Mouse (Mus musculus): Measurements from ENCODE around the gene Tmc8. TPM values are rescaled to one million over a fixed set of nuclear protein-coding genes. Genes with fewer than 3 reads are reported as not detected.
"Not testable (repeated sequence)": the region's sequence is repeated elsewhere in the genome, so short reads cannot be mapped to it uniquely, and the experiment has no call there.

The Tmc8 gene
- total RNA-seq, 2 experiments from 2014 or later = 0.35 to 0.89 TPM

GRCm38 (mm10) chr11:117822728-117823241, 40.9 kb downstream of the Tmc8 start:
- no peak for DNase-seq (ENCODE audit: extremely low spot score in 1 of 2, low spot score in 1 of 2)

GRCm38 (mm10) chr11:117823411-117823810, 41.5 kb downstream of the Tmc8 start:
- DNase-seq (ENCODE audit: extremely low spot score in 1 of 2, low spot score in 1 of 2) = no peak

- DNase-seq (ENCODE audit: extremely low spot score in 1 of 2, low spot score in 1 of 2) = peak; percentile 67 to 84
Measured at GRCm38 (mm10) chr11:117824060-117824969, 42.4 kb downstream of the Tmc8 start.

DNA sequence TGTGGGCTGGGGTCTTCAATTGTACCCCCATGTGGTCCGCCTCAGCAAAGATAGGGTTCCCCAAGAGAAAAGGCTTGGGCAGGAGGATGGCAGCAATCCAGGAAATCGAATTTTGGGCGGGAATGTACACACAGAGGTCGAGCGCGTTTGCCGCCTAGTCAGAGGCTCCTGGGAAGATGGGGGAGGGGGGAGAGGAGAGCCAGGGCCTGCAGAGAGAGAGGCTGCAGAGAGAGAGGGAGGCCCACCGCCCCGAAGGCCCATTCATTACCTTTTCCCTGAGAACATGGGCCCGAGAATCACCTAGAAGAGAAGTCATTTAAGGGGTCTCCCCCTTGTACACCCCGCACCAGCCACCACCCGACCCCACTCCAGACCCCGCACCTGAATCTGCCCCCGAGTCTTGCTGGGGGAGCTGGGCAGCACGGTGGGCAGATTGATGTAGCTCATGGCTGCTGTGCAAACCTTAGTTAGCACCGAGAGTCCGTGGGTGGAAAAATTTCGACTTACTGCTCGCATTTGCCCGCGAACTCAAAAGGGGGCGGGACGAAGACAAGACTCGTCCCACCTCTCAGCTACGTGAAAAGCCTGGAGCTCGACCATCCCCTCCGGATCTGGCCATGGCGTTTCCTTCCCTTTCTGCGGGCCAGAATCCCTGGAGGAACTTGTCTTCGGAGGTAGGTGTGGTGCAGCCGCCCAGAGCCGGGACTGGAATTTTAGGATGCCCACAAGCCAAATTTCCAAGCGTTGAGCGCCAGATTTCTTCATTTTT, 43.6 kb downstream of the Tmc8 start, which contains the start of the genes Afmid and Tk1:
Gene Afmid, plus strand, starts transcription at position 592 of the 769 bp plus-strand sequence.
Gene Tk1, minus strand, starts transcription at position 760 of the 769 bp plus-strand sequence.
- no peak for DNase-seq (ENCODE audit: extremely low spot score in 1 of 2, low spot score in 1 of 2)

- DNase-seq (ENCODE audit: extremely low spot score in 1 of 2, low spot score in 1 of 2) = no peak
Measured at GRCm38 (mm10) chr11:117826164-117826563, 44.3 kb downstream of the Tmc8 start.

DNA sequence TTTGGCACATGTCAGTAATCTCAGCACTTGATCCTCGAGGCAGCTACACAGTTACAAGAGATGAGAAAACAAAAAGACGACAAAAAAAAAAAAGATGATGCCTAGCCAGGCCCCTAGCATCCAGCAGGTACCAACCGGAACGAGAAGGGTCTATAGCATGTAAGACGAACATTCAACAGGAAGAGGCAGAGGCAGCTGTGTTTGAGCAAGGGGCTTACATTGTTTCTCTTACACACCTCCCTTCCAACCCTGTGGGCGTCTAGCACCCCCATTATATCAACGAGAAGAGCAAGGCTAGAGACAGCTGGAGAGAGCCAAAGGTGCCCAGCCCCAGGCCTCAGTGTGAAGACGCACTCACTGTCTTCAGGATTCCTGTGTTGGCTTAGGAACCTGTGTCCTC, 45.0 kb downstream of the Tmc8 start:
- no peak for DNase-seq (ENCODE audit: extremely low spot score in 1 of 2, low spot score in 1 of 2)

DNA sequence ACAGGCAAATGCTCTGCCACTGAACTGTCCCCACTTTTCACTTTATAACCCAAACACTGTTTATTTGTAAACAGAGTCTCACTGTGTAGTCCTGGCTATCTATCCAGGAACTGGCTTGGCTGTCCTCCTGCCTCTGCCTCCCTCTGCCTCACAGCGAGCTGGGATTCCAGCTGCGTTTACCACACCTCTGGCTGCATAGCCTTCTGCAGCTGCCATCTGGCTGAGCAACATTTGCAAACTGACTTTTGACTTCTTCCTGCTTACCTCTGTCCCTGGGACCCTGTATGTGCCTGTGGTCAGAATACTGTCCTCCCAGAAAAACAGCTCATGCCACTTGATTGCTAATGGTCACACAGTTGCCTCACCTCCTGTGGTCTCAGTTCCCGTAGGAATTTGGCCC, 45.5 kb downstream of the Tmc8 start:
- no peak for DNase-seq (ENCODE audit: extremely low spot score in 1 of 2, low spot score in 1 of 2)

GRCm38 (mm10) chr11:117828149-117828887, 46.4 kb downstream of the Tmc8 start:
- no peak for DNase-seq (ENCODE audit: extremely low spot score in 1 of 2, low spot score in 1 of 2)

DNA sequence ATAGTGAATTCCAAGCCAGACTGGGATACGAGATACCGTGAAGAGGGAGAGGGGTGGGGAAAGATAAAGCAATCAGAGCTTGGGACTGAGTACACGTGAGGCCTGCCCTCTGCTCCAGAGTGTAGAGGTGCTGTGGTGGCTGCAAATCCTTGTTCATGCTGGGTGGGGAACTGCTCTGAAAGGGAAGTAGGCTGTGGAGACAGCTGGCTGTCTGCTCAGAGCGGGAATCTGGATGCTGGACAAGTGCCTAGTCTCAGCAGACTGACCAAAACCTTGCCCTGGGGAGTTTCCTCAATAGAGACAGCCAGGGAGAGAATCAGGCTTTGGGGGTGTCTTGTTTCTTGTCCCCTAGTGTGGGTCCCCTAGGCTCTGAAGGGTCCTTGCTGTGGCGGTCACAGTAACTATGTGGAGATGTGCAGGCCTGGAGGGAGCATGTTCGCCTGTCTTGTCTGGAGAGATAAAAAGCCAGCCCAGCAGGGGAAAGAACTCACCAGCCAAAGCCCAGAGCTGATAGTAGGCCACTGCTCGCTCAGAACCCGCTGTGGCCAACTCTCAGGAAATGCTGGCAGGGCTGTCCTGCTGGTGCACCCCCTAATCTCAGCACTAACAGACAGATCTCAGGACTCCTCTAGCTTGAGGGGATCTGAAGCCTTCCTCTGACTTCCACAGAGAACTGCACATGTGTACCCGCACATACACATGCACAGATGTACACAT, 47.2 kb downstream of the Tmc8 start:
- no peak for DNase-seq (ENCODE audit: extremely low spot score in 1 of 2, low spot score in 1 of 2)

DNA sequence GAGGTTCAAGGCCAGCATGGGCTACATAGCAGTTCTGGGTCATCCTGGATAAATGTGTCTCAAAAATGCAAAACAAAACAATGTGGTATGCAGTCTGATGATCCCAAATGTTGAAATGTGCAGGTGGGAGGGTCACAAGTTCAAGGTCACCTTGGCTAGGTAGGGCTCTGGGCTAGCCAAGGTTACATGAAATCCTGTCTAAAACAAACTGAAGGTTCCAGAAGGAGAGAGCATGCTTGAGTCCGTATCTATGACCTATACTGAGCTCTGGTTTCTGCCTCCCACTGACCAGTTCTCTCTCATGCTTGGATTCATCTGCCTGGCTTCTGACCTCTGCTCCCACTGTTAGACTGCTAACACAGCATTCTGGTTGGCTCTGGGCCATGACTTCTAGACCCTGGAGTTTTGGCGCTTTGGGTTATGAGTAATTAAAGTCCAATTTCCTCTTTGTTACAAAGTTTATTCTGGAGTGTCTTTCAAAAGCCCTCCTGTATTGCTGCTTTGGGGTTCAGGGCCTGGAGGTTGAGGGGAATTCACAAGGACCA, 47.9 kb downstream of the Tmc8 start:
- no peak for DNase-seq (ENCODE audit: extremely low spot score in 1 of 2, low spot score in 1 of 2)

GRCm38 (mm10) chr11:117830401-117830800, 48.5 kb downstream of the Tmc8 start:
- no peak for DNase-seq (ENCODE audit: extremely low spot score in 1 of 2, low spot score in 1 of 2)

GRCm38 (mm10) chr11:117832086-117832969, 50.5 kb downstream of the Tmc8 start:
- DNase-seq (ENCODE audit: extremely low spot score in 1 of 2, low spot score in 1 of 2) = peak; percentile 43 to 70

GRCm38 (mm10) chr11:117833509-117833908, 51.6 kb downstream of the Tmc8 start:
- not testable (repeated sequence) for DNase-seq (ENCODE audit: extremely low spot score in 1 of 2, low spot score in 1 of 2)

- DNase-seq (ENCODE audit: extremely low spot score in 1 of 2, low spot score in 1 of 2) = no peak
Measured at GRCm38 (mm10) chr11:117834086-117834485, 52.2 kb downstream of the Tmc8 start.

- no peak for DNase-seq (ENCODE audit: extremely low spot score in 1 of 2, low spot score in 1 of 2)
Measured at GRCm38 (mm10) chr11:117836306-117836705, 54.4 kb downstream of the Tmc8 start.

DNA sequence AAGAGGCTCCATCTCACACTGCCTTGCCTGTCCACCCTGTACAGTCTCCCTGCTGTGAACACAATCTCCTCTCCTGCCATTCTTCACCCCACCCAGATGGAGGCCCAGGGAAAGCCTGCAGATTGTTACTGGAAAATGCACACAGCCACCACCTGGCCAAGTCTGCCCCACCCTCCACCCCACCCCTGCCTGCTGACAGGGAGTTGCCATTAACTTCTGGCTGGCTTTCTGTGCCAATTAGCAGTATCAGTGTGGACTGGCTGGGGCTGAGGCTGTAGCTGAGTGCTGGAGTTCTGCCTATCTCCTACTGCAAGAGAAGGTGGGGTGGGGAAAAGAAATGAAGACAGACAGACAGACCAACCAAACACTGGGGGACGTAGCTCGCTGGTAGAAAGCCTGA, 56.7 kb downstream of the Tmc8 start:
- no peak for DNase-seq (ENCODE audit: extremely low spot score in 1 of 2, low spot score in 1 of 2)

DNA sequence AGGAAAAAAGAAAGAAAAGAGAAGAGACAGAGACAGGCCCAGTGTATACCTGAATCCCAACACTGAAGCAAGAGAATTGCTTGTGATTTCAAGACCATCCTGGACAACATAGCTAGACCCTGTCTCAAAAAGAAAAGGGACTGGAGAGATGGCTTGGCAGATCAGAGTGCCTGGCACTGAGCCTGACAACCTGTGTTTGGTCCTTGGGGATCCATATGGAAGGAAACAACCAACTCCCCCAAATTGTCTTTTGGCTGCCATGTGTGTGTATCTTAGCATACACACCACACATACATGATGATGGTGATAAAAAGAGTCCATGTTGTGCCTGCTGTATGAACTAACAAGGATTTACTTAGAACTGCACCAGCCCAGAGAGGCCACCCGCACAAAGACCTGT, 57.1 kb downstream of the Tmc8 start:
- DNase-seq (ENCODE audit: extremely low spot score in 1 of 2, low spot score in 1 of 2) = no peak

DNA sequence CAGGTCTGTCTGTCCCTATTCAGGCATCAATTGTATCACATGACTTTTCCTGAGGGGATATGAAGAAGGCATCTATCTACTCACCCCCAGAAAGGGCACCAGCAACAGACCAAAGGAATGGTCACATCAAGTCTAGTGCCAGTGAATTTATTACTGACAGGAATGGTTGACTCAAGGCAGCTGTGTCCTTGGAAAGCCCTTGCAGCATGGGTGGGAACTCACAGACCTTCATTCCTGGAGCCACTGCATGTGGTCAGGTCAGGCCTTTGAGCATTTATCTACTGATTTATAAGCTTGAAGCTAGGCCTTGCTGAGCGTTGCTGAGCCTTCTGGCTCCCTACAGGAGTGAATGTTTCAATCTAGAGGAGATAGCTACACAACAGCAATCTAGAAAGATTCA, 59.0 kb downstream of the Tmc8 start:
- no peak for DNase-seq (ENCODE audit: extremely low spot score in 1 of 2, low spot score in 1 of 2)

Data from layer of hippocampus, postnatal 25 days (tissue).